Mouse (Mus musculus) heart, embryonic 13.5 days (tissue): ENCODE measurements around the gene Sp4. TPM values are rescaled to one million over a fixed set of nuclear protein-coding genes. Genes with fewer than 3 reads are reported as not detected.

ENCODE experiments used
- ATAC-seq: fragments of 200-750 bp; cut with Nextera tagmentation; 2 replicates; pipeline ENCODE4 v1.8.0; 2017; ENCODE audit warnings: moderate TSS enrichment; ENCODE audit not compliant: insufficient number of reproducible peaks, low FRiP score, low TSS enrichment; ENCODE audit errors: extremely low read depth
- H3K27ac ChIP-seq: fragments of 300-500 bp; sonication (generic); replicated peaks from 2 replicates; pipeline ENCODE4 v1.5.1; 2015; ENCODE audit warnings: moderate library complexity, mild to moderate bottlenecking, inconsistent platforms
- H3K27me3 ChIP-seq: fragments of 300-500 bp; sonication (generic); replicated peaks from 2 replicates; pipeline ENCODE4 v1.6.1; 2015; ENCODE audit warnings: mild to moderate bottlenecking, inconsistent platforms
- H3K36me3 ChIP-seq: fragments of 300-500 bp; sonication (generic); 2 replicates; pipeline ENCODE4 v1.6.1; 2015; ENCODE audit warnings: mild to moderate bottlenecking, inconsistent platforms
- H3K4me1 ChIP-seq: fragments of 300-500 bp; sonication (generic); 2 replicates; pipeline ENCODE4 v1.6.1; 2015; ENCODE audit warnings: inconsistent platforms
- H3K4me2 ChIP-seq: fragments of 300-500 bp; sonication (generic); 2 replicates; pipeline ENCODE4 v1.6.1; 2015; ENCODE audit warnings: inconsistent platforms, mild to moderate bottlenecking, moderate library complexity
- H3K4me3 ChIP-seq: fragments of 300-500 bp; sonication (generic); 2 replicates; pipeline ENCODE4 v1.5.1; 2015; ENCODE audit warnings: moderate library complexity, mild to moderate bottlenecking, inconsistent platforms
- H3K9ac ChIP-seq: fragments of 300-500 bp; sonication (generic); 2 replicates; pipeline ENCODE4 v1.6.1; 2015; ENCODE audit warnings: inconsistent platforms, mild to moderate bottlenecking, moderate library complexity
- H3K9me3 ChIP-seq: fragments of 300-500 bp; sonication (generic); 2 replicates; pipeline ENCODE4 v1.6.1; 2016; ENCODE audit warnings: inconsistent platforms
- WGBS: fragments of 180-500 bp; shearing (Covaris S2); methylation state at CpG from one replicate; pipeline ENCODE4 v1.1.7; 2015; ENCODE audit warnings: mixed read lengths; 5-methylcytosine and 5-hydroxymethylcytosine counted together
- polyA plus RNA-seq: library from polyadenylated mRNA; unstranded; fragments of >200 nt; fragmentation: Nextera tagmentation; extraction: Ambion mirVana; gene quantifications from 2 replicates; pipeline ENCODE4 v1.2.1, GENCODE M21; 2015

Sp4 gene
- polyA plus RNA-seq, 1 experiment from 2014 or later = 6.0 TPM

DNA sequence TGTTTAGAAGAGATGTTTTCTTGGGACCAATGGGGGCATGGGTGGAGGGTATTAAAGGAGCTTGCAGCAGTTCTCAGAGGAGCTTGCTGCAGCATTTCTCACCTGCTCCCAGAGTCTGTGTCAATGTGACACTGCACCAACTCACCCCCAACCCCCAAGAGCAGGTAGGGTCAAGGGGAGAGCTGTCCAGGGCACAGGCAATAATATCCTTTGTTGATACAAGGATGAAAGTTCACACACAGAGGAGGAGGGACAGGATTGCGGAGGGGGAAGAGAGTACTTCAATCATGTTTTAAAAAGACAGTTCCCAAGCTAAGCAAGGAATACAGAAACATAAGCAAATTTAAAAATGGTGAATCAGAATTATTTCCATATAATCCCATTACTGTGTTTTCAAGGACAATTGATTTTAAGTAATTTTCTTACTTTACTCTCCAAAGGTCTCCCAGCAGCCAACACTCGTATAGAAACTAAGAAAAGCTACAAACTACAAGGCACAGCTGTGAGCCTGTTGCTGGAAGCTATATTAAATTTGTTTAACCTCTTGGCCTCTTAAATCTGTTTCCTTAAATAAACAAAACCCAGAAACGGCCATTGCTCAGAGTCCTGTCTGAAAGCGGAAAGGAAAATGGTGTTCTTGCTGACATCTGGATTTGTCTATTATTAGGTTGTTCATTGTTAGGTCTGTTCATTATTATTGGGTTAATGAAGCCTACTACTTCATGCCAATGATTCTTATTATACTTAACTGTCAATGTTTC is 114.9 kb downstream of the Sp4 start:
- H3K4me1 ChIP-seq = peaks cover 34% of the 10 kb centered on the region
- H3K4me3 ChIP-seq = no peak overlapping the region
- 30% methylated on average over 4 of the region's 4 CpGs for WGBS
- no peak overlapping the region for H3K27ac ChIP-seq
- no peak for ATAC-seq
- peaks cover 15% of the 10 kb centered on the region for H3K27me3 ChIP-seq
- H3K4me2 ChIP-seq = no peak overlapping the region
- no peaks in the 10 kb centered on the region for H3K9me3 ChIP-seq
- no peak overlapping the region for H3K9ac ChIP-seq
- H3K36me3 ChIP-seq = no peaks in the 10 kb centered on the region

Other genes with a start within 250 kb of the Sp4 start
- not detected in 2 replicates for gene Dnah11, start 102.4 kb downstream of the Sp4 start, polyA plus RNA-seq